Mouse (Mus musculus) left cerebral cortex, postnatal 10 days (tissue): ENCODE data around the gene Cep95. TPM values are rescaled to one million over a fixed set of nuclear protein-coding genes. Genes with fewer than 3 reads are reported as not detected.
"Not testable (repeated sequence)": the region's sequence is repeated elsewhere in the genome, so short reads cannot be mapped to it uniquely, and the experiment has no call there.

ENCODE experiments used
- DNase-seq, 2 experiments: peaks; one replicate each; pipeline ENCODE4 v3.0.0; 2021 to 2022; ENCODE audit warnings: low spot score in 2 of 2, mixed read lengths in 1 of 2; ENCODE audit errors: extremely low spot score in 1 of 2
- intact Hi-C: fragments of 180-260 bp; cut with DNase I; formaldehyde crosslinking; loops from one replicate; pipeline ENCODE4 v1.15.1; 2025
- total RNA-seq, 2 experiments: library from RNA; stranded (reverse); gene quantifications; 2 replicates each; pipeline ENCODE4 v1.2.3; 2021

Gene Cep95
- total RNA-seq, 2 experiments from 2014 or later = 8.7 to 10.3 TPM

- DNase-seq = no peak
- intact Hi-C loops = loop anchor here (10.0 kb wide), 1 partner anchor 195 kb away; no protein-coding TSS in a partner anchor
Observed at GRCm38 (mm10) chr11:106789649-106790048, 597 bp downstream of the Cep95 start.

- intact Hi-C loops = loop anchor here (10.0 kb wide), 1 partner anchor 191 kb away; no protein-coding TSS in a partner anchor
- DNase-seq = no peak
Observed at GRCm38 (mm10) chr11:106793846-106794245, 4.8 kb downstream of the Cep95 start.

DNA sequence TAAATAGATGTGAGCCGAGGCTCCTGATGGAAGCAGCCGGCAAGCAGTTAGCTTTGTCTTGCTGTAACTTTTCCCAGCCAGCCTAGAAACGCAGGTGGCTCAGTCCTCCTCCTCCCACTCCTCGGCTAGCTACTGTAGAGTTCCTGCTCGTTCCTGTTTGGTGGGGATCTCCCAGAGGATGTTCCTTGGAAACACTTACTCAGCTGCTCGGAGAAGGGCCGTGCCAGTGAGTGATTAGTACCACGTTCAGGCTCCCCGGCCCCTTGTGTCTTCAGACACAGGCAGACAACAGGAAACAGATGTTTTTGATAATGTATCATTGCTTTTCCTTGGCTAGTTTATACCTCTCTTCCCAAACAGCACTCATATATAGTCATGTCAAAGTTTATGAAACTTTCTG is 6.6 kb downstream of the Cep95 start:
- intact Hi-C loops = loop anchor here (10.0 kb wide), 1 partner anchor 189 kb away; no protein-coding TSS in a partner anchor

GRCm38 (mm10) chr11:106802069-106802627 is 13.1 kb downstream of the Cep95 start:
- no peak for DNase-seq
- intact Hi-C loops = no loop called here

More for the DNA sequence above, 6.6 kb downstream of the Cep95 start:
- DNase-seq = no peak

DNA sequence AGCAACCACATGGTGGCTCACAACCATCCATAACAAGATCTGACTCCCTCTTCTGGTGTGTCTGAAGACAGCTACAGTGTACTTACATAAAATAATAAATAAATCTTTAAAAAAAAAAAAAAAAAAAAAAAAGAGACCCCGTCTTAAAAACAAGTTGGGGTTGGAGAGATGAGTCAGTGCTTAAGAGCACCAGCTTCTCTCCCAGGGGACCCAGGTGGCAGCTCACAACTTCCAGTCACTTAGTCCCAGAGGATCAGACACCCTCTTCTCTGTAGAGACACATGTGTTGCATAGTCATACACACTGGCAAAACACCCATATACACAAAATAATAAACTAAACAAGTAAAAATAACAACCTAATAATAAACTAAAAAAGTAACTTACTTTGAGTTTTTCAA is 18.4 kb downstream of the Cep95 start:
- DNase-seq, intact Hi-C loops: not testable (repeated sequence)

DNA sequence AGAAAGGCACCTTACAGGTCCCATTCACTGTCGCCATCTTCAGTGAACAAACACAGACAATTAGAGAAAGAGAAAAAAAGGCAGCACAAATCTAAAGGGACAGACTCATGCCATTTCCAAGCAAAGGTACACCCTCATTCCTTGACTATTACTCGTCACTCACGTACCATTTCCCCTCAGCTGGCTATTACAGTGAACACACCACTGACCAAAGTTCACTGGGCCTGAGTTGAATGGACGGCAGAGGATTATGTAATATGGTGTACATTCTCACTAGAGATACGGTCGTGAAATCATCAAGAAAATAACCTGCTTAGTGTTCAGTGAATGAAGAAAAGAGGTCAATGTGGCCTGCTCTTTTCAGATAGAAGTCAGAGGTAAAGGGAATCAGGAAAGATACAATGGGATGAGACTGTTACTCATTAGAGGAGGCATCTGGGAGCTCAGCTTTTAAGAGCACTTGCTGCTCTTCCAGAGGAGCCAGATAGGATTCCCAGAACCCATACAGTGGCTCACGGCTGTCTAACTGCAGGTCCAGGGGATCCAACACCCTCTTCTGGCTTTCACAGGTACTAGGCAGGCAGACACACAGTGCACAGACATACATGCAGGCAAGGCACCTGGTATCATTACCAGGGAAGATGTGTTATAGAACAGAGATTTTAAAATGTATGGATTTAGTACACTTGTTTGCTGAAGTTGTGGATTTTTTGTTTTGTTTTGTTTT is 23.5 kb downstream of the Cep95 start:
- intact Hi-C loops = no loop called here

DNA sequence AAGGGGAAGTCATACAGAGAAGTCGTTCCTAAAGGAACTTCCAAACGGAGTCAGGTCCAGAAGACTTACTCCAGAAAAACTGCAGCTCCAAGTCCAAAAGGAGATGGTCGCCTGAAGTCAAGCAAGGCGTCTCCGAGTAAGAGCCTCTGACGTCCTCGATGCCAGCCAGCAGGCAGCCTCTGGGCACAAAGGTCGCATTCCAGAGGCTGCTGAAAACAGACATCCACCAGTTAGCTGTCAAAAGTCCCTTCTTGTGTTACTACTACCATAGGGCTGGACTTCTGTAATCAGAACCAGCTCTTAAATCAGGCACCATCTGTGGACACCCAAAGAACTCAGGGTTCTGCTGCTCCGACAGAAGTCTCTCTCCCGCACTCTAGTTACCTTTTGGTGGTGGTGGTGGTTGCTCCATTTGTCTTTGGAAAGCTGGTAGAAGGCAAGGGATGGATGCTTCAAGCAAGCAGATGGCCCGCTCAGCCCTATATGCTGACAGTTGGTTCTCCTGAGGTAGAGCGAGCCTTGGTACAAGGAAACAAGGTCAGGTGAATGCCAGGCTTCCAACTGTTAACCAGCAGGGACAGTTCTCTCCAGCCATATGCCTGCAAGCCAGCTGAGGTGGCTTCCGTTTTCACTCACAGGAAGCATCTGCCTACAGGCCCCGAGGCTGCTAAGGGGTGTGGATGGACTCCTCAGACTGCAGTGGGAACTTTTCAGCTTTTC is 25.7 kb downstream of the Cep95 start:
- no peak for DNase-seq
- intact Hi-C loops = no loop called here

More for the DNA sequence above, 23.5 kb downstream of the Cep95 start:
- no peak for DNase-seq

DNA sequence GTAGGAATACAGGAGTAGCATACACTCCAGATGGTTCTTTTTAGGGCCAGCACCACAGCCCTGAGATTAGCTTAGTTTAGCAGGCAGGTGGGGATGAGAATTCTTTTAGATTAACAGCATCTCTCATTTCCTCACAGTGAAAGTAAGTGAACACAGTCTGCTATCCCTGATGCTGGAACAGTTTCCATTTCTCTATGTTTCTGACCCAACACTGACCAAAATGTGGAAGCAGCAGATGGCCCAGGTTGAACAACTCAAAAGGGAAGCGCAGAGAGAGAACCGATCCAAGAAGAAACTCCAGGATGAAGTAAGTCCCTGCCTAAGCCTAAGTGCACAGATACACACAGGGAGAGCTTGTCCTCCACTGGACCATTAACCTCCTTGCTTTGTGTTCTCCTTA is 26.3 kb downstream of the Cep95 start:
- no peak for DNase-seq
- intact Hi-C loops = no loop called here

DNA sequence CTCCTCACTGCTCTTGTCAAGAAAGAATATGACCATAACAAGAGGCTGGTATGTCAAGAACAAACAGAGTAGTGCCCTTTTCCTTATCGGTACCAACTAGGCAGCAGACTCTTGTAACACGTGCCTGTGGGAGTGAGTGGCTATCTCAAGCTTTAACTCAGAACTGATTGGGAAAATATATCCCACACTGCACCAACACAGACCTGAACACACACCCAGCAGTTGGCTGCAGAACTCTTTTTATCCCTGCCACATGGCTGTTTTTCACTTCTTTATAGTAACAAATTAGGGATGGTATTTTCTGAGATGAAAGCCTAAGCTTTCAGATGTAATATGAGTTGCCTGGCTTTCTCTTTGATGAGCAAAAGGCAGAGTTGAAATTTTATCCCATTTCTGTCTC is 26.7 kb downstream of the Cep95 start:
- intact Hi-C loops = no loop called here
- no peak for DNase-seq

DNA sequence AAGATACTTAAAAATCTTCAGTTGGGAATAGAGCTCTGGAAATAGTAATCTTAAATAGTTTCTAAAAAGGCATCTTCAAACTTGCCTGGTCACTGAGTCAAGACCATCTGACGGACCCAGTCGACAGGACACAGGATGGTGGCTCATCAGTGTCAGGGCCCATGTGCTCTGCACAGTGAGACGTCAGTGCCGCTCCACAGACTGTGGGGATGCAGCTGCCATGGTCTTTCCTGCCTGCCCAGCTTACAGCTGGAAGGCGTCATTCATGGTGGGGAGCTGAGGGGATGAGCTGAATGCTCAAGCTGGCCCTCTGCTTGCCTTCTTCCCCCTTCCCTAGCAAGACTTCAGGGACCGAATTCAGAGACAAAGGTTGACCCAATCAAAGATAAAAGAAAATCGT is 27.3 kb downstream of the Cep95 start:
- DNase-seq = no peak

GRCm38 (mm10) chr11:106817156-106817555 is 28.1 kb downstream of the Cep95 start:
- no peak for DNase-seq
- intact Hi-C loops = no loop called here

More for the DNA sequence above, 27.3 kb downstream of the Cep95 start:
- intact Hi-C loops = no loop called here

GRCm38 (mm10) chr11:106817808-106818207 is 28.8 kb downstream of the Cep95 start:
- intact Hi-C loops = no loop called here
- no peak for DNase-seq

DNA sequence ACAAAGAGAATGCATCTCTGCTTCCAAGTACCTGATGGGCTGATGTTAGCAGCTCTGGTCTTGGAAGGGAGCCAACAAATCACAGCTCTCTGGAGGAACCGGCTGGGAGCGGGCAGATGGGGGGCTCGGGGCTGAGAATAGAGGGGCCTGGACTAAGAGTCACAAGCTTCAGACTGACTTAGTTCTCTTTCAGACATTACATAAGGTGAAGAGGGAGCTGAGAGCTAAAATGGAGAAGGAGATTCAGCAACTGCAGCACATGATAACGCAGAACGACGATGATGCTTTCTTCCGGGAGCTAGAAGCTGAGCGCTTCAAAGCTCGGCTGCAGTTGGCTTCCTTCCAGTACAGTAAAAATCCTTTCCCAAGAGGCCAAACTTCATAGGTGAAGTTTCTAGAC is 29.3 kb downstream of the Cep95 start:
- intact Hi-C loops = no loop called here
- peak in 1 of 2 experiments; percentile 51 for DNase-seq

DNA sequence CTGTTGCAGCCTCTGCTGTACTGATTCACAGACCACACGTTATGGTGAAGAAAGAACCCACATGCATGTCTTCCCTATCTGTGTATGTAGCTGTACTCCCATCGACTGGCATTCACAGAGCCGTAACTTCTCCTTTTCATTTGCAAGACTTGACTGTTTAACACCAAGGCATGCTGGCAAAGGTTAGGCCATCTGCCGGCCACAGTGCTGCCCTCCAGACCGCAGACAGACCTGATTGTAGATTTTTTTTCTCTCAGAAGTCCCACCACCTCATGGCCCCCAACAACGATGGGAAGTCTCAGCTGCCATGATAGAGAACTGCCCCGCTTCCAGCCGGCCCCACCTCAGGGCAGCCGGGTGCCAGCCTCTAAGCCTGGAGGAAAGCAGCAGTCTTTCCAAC is 30.5 kb downstream of the Cep95 start:
- intact Hi-C loops = no loop called here
- no peak for DNase-seq

GRCm38 (mm10) chr11:106820252-106820651 is 31.2 kb downstream of the Cep95 start:
- intact Hi-C loops = no loop called here
- no peak for DNase-seq

GRCm38 (mm10) chr11:106820972-106821371 is 31.9 kb downstream of the Cep95 start:
- intact Hi-C loops = no loop called here
- peak; percentile 38 to 86 for DNase-seq

- intact Hi-C loops = no loop called here
- no peak for DNase-seq
Observed at GRCm38 (mm10) chr11:106821397-106821796, 32.3 kb downstream of the Cep95 start.

GRCm38 (mm10) chr11:106822491-106822890 is 33.4 kb downstream of the Cep95 start:
- no peak for DNase-seq
- intact Hi-C loops = no loop called here

DNA sequence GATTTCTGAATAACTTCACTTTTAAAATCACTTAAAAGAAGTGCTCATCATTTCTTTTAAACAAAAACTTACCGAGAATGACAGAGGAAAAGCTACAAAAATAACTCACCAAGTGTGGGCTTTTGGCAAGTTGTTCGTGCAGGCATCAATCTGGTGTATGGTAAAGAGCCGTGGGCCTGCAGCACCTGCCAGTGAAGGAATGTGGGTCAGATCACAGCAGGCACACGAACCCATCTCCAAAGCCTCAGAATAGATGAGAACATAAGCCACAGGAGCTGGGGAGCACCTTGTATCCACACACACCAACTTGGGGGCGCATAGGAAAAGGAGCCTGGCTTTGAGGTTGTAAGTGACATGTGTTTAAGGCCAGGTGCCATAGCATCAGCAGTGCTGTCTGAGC is 33.9 kb downstream of the Cep95 start:
- intact Hi-C loops = no loop called here
- DNase-seq = no peak

- DNase-seq = no peak
- intact Hi-C loops = no loop called here
Observed at GRCm38 (mm10) chr11:106823741-106824140, 34.7 kb downstream of the Cep95 start.
